Mouse (Mus musculus): ENCODE data around the gene Tob2. TPM values are rescaled to one million over a fixed set of nuclear protein-coding genes. Genes with fewer than 3 reads are reported as not detected.

Tob2 gene
- polyA plus RNA-seq, 1 experiment = 16.1 TPM

- no peak for TF ChIP-seq GATA1 (IDR thresholded peaks at IDR 0.05; ENCODE audit: borderline replicate concordance, low read length)
- TF ChIP-seq FLI1 (IDR thresholded peaks at IDR 0.05; ENCODE audit: low read length) = no peak
- peaks cover 22% of the 10 kb centered on the region for H3K36me3 ChIP-seq (replicated peaks; ENCODE audit: low read length)
- peaks cover 54% of the 10 kb centered on the region for H3K4me1 ChIP-seq
- H3K9me3 ChIP-seq = no peaks in the 10 kb centered on the region
- H3K27me3 ChIP-seq (replicated peaks) = peaks cover 18% of the 10 kb centered on the region
- peak overlapping the region; percentile 84 for H3K4me3 ChIP-seq (replicated peaks)
Measured at GRCm38 (mm10) chr15:81831136-81831825, 27.3 kb downstream of the Tob2 start.

GRCm38 (mm10) chr15:81830530-81830929 is 28.1 kb downstream of the Tob2 start:
- peaks cover 11% of the 10 kb centered on the region for H3K27me3 ChIP-seq (replicated peaks)
- H3K4me3 ChIP-seq (replicated peaks) = no peak overlapping the region
- peaks cover 46% of the 10 kb centered on the region for H3K4me1 ChIP-seq
- no peak for TF ChIP-seq FLI1 (IDR thresholded peaks at IDR 0.05; ENCODE audit: low read length)
- TF ChIP-seq GATA1 (IDR thresholded peaks at IDR 0.05; ENCODE audit: borderline replicate concordance, low read length) = no peak
- H3K9me3 ChIP-seq = no peaks in the 10 kb centered on the region
- peaks cover 29% of the 10 kb centered on the region for H3K36me3 ChIP-seq (replicated peaks; ENCODE audit: low read length)

DNA sequence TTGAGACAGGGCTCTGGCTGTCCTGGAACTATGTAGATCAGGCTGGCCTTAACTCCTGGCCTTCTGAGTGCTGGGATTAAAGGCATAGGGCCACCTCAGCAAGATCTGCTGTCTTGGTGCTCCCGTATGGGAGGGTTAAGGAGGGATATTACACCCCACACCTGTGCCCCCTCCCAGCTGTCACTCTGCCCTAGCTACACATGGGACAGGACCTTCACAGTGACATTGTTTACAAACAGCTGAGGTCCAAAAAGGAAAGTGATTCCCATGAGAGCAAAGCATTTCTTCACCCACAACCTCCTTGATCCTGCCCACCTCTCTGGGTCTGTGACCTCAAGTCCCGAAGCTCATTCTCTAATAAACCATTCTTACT is 29.4 kb downstream of the Tob2 start:
- Histone ChIP-seq H3K4me3 (replicated peaks) (no peak overlapping the region), H3K4me1 (peaks cover 33% of the 10 kb centered on the region), H3K9me3 (no peaks in the 10 kb centered on the region), H3K27me3 (replicated peaks) (peaks cover 2% of the 10 kb centered on the region), H3K36me3 (replicated peaks; ENCODE audit: low read length) (peaks cover 43% of the 10 kb centered on the region)
- TF ChIP-seq GATA1 (IDR thresholded peaks at IDR 0.05; ENCODE audit: borderline replicate concordance, low read length) (no peak), FLI1 (IDR thresholded peaks at IDR 0.05; ENCODE audit: low read length) (no peak)

- H3K4me1 ChIP-seq = peaks cover 28% of the 10 kb centered on the region
Measured at GRCm38 (mm10) chr15:81828426-81829207, 30.0 kb downstream of the Tob2 start.

GRCm38 (mm10) chr15:81824832-81825231 is 33.8 kb downstream of the Tob2 start:
- peaks cover 83% of the 10 kb centered on the region for H3K36me3 ChIP-seq (replicated peaks; ENCODE audit: low read length)
- no peak overlapping the region for H3K4me3 ChIP-seq (replicated peaks)
- H3K9me3 ChIP-seq = no peaks in the 10 kb centered on the region
- H3K4me1 ChIP-seq = peaks cover 12% of the 10 kb centered on the region
- TF ChIP-seq GATA1 (IDR thresholded peaks at IDR 0.05; ENCODE audit: borderline replicate concordance, low read length) (no peak), FLI1 (IDR thresholded peaks at IDR 0.05; ENCODE audit: low read length) (no peak)
- no peaks in the 10 kb centered on the region for H3K27me3 ChIP-seq (replicated peaks)

More at GRCm38 (mm10) chr15:81828426-81829207, 30.0 kb downstream of the Tob2 start:
- Histone ChIP-seq H3K9me3 (no peaks in the 10 kb centered on the region), H3K36me3 (replicated peaks; ENCODE audit: low read length) (peaks cover 49% of the 10 kb centered on the region), H3K4me3 (replicated peaks) (no peak overlapping the region), H3K27me3 (replicated peaks) (no peaks in the 10 kb centered on the region)
- no peak for TF ChIP-seq FLI1 (IDR thresholded peaks at IDR 0.05; ENCODE audit: low read length)
- TF ChIP-seq GATA1 (IDR thresholded peaks at IDR 0.05; ENCODE audit: borderline replicate concordance, low read length) = no peak

GRCm38 (mm10) chr15:81822631-81823030 is 36.0 kb downstream of the Tob2 start:
- H3K4me1 ChIP-seq = no peaks in the 10 kb centered on the region
- no peaks in the 10 kb centered on the region for H3K27me3 ChIP-seq (replicated peaks)
- H3K36me3 ChIP-seq (replicated peaks; ENCODE audit: low read length) = peaks cover 93% of the 10 kb centered on the region
- no peak for TF ChIP-seq GATA1 (IDR thresholded peaks at IDR 0.05; ENCODE audit: borderline replicate concordance, low read length)
- TF ChIP-seq FLI1 (IDR thresholded peaks at IDR 0.05; ENCODE audit: low read length) = no peak
- H3K4me3 ChIP-seq (replicated peaks) = no peak overlapping the region
- no peaks in the 10 kb centered on the region for H3K9me3 ChIP-seq

GRCm38 (mm10) chr15:81818404-81818803 is 40.2 kb downstream of the Tob2 start:
- TF ChIP-seq FLI1 (IDR thresholded peaks at IDR 0.05; ENCODE audit: low read length) = no peak
- TF ChIP-seq GATA1 (IDR thresholded peaks at IDR 0.05; ENCODE audit: borderline replicate concordance, low read length) = no peak
- Histone ChIP-seq H3K27me3 (replicated peaks) (no peaks in the 10 kb centered on the region), H3K4me1 (peaks cover 26% of the 10 kb centered on the region), H3K36me3 (replicated peaks; ENCODE audit: low read length) (peaks cover 81% of the 10 kb centered on the region), H3K4me3 (replicated peaks) (no peak overlapping the region), H3K9me3 (no peaks in the 10 kb centered on the region)

DNA sequence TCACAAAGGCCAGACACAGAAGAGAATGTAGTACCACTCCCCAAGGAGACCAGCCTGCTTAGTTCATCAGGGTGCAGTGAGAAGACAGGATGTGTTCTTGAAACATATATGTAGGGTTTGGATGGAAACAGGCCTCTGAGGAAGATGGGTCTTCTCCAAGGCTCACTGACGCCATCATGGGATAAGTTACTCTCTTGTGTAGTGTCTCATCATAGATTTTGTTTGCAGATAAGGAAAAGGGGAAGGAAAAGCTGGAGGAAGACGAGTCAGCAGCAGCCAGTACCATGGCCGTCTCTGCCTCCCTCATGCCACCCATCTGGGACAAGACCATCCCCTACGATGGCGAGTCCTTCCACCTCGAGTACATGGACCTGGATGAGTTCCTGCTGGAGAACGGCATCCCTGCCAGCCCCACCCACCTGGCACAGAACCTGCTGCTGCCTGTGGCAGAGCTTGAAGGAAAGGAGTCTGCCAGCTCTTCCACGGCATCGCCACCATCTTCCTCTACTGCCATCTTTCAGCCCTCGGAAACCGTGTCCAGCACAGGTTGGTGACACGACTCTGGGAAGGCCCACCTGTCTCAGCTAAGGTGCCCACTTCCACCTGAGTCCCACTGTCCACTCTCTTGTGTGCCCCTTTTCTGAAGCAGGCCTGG is 43.8 kb downstream of the Tob2 start:
- Histone ChIP-seq H3K36me3 (replicated peaks; ENCODE audit: low read length) (peaks cover 48% of the 10 kb centered on the region), H3K27me3 (replicated peaks) (no peaks in the 10 kb centered on the region), H3K9me3 (no peaks in the 10 kb centered on the region), H3K4me1 (peaks cover 49% of the 10 kb centered on the region), H3K4me3 (replicated peaks) (peak overlapping the region; percentile 81)
- TF ChIP-seq GATA1 (IDR thresholded peaks at IDR 0.05; ENCODE audit: borderline replicate concordance, low read length) (no peak), FLI1 (IDR thresholded peaks at IDR 0.05; ENCODE audit: low read length) (no peak)

GRCm38 (mm10) chr15:81813986-81814705 is 44.5 kb downstream of the Tob2 start:
- Histone ChIP-seq H3K4me1 (peaks cover 56% of the 10 kb centered on the region), H3K4me3 (replicated peaks) (peak overlapping the region; percentile 81), H3K9me3 (no peaks in the 10 kb centered on the region), H3K36me3 (replicated peaks; ENCODE audit: low read length) (peaks cover 41% of the 10 kb centered on the region), H3K27me3 (replicated peaks) (no peaks in the 10 kb centered on the region)
- TF ChIP-seq GATA1 (IDR thresholded peaks at IDR 0.05; ENCODE audit: borderline replicate concordance, low read length) (no peak), FLI1 (IDR thresholded peaks at IDR 0.05; ENCODE audit: low read length) (no peak)

Data from megakaryocyte, embryonic 14.5 days (primary cell).